Mouse (Mus musculus) lung, adult 18-20 months (tissue): ENCODE data around the gene Gm10300.

ENCODE experiments used
- DNase-seq, 2 experiments: peaks; one replicate each; pipeline ENCODE4 v3.0.0; 2022; ENCODE audit warnings: mixed read lengths in 2 of 2

Gene Gm10300

DNA sequence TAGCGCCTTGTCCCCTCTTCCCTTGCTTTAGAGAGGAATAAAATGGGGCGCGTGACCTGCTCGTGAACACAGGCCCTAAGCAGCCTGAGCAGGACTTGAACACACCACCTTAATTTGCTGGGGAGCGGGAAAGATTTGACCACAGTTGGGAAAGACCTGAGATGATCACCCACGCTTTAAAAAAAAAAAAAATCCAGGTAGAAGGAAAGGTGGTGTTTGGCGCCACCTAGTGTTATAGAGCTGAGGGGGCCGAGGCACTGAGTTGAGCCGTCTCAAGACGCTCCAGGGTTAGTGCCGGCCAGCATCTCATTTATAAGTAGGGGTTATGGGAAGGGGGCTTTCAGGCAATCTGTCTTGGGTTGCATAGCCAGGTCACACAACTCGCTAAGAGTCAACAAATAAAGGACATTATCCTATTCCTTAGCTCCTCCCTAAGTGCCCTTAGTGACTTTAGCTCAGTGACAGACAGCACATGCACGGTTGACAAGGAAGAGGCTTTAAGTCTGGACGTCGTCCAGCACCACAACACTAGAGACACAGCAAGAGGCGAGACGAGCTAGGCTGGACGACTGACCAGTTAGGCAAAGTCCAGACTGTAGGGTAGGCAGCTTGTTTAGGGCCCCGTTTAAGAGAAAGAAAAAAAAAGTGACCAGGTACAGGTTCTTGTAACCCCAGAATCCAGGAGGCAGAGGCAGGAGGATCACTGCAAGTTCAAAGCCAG lies 5.2 kb downstream of the Gm10300 start:
- peak; percentile 56 to 74 for DNase-seq

DNA sequence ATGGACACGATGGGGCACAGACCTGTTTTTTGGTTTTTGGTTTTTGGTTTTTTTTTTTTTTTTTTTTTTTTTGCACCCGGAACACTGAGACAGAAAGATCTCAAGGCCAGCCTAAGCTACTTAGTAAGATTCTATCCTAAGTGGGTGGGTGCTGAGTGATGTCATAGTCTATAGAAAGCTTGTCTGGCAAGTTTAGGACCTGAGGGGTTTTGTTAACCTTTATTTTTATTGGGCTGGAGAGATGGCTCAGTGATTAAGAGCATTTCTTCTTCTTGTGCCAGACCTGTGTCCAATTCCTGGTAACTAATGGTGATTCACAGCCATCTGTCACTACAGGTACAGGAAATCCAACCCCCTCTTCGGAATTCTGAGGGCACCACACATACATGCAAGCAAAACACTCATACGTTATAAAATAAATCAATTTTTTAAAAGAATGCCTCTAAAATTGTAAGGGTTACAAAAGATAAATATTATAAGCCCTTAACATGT lies 6.0 kb downstream of the Gm10300 start:
- no peak for DNase-seq

DNA sequence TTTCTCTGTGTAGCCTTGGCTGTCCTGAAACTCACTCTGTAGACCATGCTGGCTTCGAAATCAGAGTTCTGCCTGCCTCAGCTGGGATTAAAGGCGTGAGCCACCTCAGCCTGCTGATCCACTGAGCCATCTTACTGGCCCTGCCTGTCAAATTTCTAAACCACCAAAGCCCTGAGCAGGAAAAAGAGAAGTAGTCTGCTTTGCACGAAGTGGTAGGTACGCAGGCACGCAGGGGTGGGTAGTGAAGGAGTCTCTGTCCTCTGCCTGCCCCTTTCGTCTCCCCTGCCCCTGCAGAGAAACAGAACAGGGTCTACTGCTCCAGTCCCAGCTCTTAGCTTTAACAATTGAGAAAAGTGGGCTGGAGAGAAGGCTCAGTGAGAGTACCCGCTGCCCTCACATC lies 10.6 kb downstream of the Gm10300 start:
- DNase-seq, result no peak

DNA sequence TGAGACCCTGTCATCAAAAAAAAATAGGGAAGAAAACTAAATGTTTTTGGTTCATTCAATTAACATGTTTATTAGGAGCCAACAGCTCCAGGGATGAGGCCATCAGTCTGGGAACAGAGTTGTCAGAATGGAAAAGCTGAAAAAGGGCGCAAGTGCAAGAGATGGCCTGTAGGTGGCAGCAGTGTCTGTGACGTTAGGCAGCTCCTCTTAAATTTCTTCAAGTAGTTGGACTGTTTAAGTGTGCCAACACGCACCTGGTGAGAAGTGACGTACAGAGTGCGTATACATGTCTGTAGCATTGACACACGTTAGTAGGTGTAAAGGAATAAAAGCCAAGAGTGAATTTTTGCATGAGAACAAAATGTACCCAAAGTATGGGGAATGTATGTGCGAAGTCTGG lies 14.4 kb downstream of the Gm10300 start:
- peak; percentile 52 to 61 for DNase-seq

DNA sequence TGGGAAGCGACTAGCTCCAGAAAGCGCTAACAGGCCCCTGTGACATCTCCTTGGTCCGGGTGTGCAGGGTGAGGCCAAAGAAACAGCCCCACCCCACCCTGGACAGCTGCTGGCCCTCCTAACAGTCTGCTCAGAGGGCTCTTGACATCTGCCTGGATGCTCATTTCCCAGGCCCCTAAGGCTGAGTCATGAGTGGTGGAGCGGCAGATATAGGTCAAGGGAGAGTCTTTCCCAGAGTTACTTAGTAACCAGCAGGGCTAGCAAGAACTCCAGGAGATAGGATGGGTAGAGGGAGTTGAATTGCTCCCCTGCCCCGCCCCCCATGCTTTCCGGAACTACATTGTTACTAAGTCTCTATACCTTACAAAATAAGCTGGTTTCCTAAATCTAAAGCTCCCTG lies 18.6 kb downstream of the Gm10300 start:
- no peak for DNase-seq

DNA sequence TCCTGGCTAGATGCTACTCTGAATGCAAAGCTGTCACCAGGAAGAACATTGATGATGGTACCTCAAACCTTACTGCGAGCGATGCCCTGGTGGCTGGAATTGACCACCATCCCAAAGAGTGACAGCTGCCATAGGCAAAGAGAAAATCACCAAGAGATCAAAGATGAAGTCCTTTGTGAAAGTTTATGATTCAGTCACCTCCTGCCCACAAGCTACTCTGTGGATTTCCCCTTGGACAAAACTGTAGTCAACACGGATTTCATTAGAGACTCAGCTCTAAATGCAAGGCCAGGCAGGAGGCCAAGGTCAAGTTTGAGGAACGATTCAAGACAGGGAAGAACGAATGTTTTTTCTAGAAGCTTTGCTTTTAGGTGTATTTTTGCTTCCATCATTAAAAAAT lies 19.4 kb downstream of the Gm10300 start:
- no peak for DNase-seq

DNA sequence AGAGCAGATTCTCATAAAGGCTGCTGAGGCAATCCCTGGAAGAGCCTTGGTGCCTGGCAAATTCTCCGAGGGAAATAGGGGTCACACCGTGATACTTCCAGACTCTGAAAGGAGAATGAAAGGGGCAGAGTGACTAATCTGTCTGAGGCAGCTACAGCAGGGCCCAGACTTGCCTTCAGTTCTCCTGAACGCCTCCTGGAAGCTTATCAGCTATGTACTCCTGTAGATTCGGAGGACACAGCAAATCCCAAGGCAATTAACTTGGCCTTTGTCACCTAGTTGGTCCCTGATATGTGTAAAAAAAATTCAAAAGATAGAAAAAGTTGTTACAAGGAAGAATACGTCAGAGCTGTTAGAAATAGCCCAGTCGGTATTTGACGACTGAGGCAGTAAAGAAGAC lies 20.5 kb downstream of the Gm10300 start:
- DNase-seq, result no peak

DNA sequence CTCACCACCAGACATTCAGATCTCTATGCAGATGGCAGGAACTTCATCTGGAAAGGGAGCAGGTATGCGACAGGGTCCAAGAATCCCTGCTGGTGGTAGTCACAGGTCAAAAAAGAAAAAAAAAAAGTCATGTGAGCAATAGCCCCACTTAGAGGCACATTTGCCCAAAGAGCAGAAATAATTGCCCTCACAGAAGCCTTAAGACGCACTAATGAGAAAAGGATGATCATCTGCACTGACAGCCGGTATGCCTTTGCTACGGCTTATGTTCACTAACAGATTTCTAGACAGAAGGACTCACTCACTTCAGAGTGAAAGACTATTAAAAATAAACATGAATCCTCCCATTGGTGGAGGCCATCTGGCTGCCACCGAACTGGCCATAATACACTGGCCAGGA lies 25.1 kb downstream of the Gm10300 start:
- no peak for DNase-seq

DNA sequence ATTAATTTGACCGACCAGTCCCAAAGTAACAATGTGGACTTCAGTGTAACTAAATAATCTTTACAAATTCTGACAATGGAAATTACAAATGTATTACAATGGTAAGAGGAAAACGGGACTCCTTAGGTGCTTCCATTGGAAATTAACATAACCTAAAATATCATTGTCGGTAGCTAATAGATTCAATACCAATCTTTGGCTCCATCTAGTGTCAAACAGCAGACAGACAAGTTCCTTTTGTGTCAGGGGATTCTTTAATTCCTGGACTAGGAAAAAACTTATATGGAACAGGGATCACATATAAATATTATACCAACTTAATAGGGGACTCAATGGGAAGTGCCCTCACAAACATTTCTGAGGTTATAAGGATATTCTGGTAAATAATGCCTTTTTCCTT lies 26.7 kb downstream of the Gm10300 start:
- no peak for DNase-seq

DNA sequence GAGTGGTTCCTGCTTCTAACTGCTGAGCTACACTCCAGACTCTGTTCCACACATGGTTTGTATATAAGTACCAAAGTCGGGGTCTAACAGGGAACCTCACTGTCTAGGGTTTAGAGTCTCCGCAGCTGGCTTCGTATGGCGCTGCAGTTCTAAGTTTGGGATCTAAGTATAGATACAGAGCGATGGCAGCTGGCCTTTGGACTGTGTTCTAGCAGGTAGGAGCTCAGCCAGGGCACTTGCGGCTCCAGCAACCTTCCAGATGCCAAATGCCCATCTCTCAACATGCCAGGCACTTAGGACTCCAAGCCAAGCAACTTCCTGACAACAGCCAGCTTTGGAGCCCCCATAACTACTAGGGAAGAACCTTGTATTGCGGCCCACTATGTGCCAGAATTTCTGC lies 33.7 kb downstream of the Gm10300 start:
- no peak for DNase-seq

DNA sequence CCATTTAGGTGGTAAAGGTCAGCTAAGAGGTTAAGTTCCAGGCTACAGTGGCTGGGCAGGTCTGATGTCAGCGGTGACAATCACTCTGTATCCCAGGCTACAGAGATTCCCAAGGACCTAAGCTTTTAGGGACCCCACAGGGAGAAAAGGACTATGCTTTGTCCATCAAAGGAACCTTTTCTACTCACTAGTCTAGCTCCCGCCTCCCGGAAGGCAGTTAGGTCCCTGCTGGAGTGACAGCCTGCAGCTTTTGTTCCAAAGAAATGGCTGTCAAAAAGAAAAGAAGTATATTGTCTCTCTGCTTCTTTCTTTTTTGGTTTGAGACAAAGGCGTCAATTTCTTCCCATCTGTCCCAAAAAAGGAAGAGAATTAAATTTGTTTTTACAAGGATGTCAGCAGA lies 36.7 kb downstream of the Gm10300 start:
- DNase-seq, result no peak

DNA sequence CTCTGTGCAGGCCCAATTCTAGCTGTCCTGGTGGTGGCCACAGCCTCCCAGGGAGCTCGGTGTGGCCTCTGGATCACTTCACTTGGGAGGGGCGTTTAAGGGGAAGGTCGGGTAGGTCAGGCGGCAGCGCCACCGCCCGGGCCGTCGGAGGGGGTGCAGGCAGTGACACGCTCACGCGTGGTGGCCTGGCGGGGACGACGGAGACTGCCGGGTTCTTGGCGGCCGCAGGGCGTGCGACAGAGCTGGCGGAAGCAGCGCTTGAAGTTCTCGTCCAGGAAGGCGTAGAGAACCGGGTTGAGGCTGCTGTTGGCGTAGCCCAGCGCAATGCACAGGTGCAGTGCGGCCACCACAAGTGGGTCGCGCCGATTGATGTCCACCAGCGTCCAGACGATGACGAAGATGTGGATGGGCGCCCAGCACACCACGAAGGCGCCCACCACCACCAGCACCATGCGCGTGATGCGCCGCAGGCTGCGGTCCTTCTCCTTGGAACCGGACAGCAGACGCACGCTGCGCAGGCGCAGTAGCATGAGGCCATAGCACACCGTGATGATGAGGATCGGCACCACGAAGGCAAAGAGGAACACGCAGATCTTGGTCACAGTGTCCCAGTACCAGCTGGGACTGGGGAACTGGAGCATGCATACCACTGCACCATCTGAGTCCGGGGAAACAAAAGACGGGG lies 39.1 kb downstream of the Gm10300 start:
- peak; percentile 8 to 15 for DNase-seq

DNA sequence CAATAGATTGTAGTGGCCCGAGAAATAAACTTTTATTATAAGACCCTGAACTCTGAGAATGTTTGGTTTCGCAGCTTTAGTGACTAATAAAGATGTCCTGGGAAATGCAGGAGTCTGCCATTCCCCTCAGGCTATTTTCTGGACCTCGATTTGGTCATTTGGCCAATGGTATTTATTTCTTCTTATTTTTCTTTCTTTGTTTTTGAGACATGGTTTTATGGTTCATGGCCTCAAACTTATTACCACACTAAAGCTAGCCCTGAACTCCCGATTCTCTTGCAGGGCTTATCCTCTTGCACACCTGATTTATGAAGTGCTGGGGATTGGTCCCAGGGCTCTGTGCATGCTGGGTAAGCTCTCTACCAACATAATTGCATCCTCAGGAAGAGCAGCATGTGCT lies 41.8 kb downstream of the Gm10300 start:
- DNase-seq, result no peak

DNA sequence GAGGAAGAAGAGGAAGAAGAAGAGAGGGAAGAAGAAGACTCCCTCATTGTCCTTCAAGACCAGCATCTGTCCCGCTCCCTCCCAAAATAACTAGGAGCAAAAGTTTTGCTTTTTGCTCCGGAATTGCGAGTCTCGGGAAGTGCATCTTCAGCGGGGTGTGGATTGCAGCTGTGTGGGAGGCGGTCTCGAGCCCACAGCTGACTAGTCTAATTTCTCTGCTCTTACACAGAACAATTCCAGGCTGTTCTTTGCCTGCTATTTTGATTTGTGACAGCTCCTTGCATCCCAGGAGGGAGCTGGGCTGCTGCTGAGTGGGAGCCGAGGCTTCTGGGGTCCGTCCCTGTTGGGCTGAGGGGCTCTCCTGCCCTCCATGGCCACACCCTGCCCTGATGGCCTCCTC lies 45.1 kb downstream of the Gm10300 start:
- DNase-seq, result no peak

DNA sequence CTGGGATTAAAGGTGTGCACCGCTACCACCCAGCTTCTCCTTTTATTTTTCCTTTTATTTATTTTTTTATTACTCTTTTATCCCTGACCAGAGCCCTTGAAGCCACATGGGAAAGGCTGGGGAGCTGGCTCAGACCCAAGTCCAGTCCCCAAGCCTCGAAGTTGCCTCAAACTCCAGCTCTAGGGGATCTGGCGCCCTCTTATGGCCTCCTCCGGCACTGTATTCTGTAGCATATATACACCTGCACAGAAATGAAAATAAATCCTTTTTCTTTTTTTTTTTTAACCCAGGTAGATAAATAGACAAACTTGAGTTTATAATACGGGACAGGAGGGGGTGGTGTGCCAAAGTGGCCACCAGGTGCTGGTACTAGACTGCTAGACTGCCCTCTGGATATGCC lies 47.2 kb downstream of the Gm10300 start:
- no peak for DNase-seq

DNA sequence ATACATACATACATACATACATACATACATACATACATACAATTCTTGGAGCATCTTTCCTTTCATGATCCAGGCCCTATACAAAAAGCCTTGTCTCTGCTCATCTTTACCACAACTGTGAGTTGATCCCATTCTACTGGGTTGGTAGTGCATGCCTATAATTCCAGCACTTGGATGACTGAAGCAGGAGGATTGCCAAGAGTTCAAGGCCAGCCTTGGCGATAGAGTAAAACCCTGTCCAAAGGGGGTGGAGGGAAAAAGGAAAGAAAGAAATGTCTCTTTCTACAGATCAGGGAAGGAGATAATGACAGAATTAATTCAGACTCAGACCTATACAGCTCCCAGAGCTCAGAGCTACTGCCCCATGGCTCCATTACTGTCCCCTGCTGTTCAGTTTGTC lies 48.7 kb downstream of the Gm10300 start:
- no peak for DNase-seq
